Mouse (Mus musculus): ENCODE measurements at regions not wholly inside any gene's neighbourhood (a gene's known extent, or its start where the extent isn't known, plus 50 kb on each side); places are given as distances from the start of the nearest gene placed in this dataset.

- intact Hi-C loops (cut with DNase I): no loop called here
- no peak for DNase-seq (ENCODE audit: low spot score in 2 of 2)
Measured at GRCm38 (mm10) chr10:67427220-67427619, 108.1 kb upstream of the Egr2 start.

GRCm38 (mm10) chr10:67430805-67431204 is 104.5 kb upstream of the Egr2 start:
- DNase-seq (ENCODE audit: low spot score in 2 of 2): no peak
- intact Hi-C loops (cut with DNase I): no loop called here

- intact Hi-C loops (cut with DNase I): no loop called here
- no peak for DNase-seq (ENCODE audit: low spot score in 2 of 2)
Measured at GRCm38 (mm10) chr10:67439042-67439635, 96.1 kb upstream of the Egr2 start.

- no peak for DNase-seq (ENCODE audit: low spot score in 2 of 2)
- intact Hi-C loops (cut with DNase I): no loop called here
Measured at GRCm38 (mm10) chr10:67439844-67440243, 95.4 kb upstream of the Egr2 start.

GRCm38 (mm10) chr10:67441243-67441642 is 94.0 kb upstream of the Egr2 start:
- intact Hi-C loops (cut with DNase I): no loop called here
- peak in 1 of 2 experiments; percentile 6 for DNase-seq (ENCODE audit: low spot score in 2 of 2)

GRCm38 (mm10) chr10:67448875-67449274 is 86.4 kb upstream of the Egr2 start:
- DNase-seq (ENCODE audit: low spot score in 2 of 2): no peak
- intact Hi-C loops (cut with DNase I): no loop called here

GRCm38 (mm10) chr10:67454149-67454548 is 81.1 kb upstream of the Egr2 start:
- intact Hi-C loops (cut with DNase I): no loop called here
- DNase-seq (ENCODE audit: low spot score in 2 of 2): no peak

GRCm38 (mm10) chr10:67458447-67459272 is 76.6 kb upstream of the Egr2 start:
- DNase-seq (ENCODE audit: low spot score in 2 of 2): no peak
- intact Hi-C loops (cut with DNase I): no loop called here

GRCm38 (mm10) chr10:67461321-67461720 is 74.0 kb upstream of the Egr2 start:
- intact Hi-C loops (cut with DNase I): no loop called here
- no peak for DNase-seq (ENCODE audit: low spot score in 2 of 2)

GRCm38 (mm10) chr10:67461862-67462261 is 73.4 kb upstream of the Egr2 start:
- intact Hi-C loops (cut with DNase I): no loop called here
- DNase-seq (ENCODE audit: low spot score in 2 of 2): no peak

GRCm38 (mm10) chr10:67468724-67469123 is 66.6 kb upstream of the Egr2 start:
- no peak for DNase-seq (ENCODE audit: low spot score in 2 of 2)
- intact Hi-C loops (cut with DNase I): no loop called here

- no peak for DNase-seq (ENCODE audit: low spot score in 2 of 2)
- intact Hi-C loops (cut with DNase I): no loop called here
Measured at GRCm38 (mm10) chr10:67473016-67473415, 62.3 kb upstream of the Egr2 start.

- intact Hi-C loops (cut with DNase I): no loop called here
- no peak for DNase-seq (ENCODE audit: low spot score in 2 of 2)
Measured at GRCm38 (mm10) chr10:67474336-67474735, 60.9 kb upstream of the Egr2 start.

- DNase-seq (ENCODE audit: low spot score in 2 of 2): peak; percentile 63 to 65
- intact Hi-C loops (cut with DNase I): loop anchor here (2.0 kb wide), 1 partner anchor 55 kb away; no protein-coding TSS in a partner anchor
Measured at GRCm38 (mm10) chr10:67482268-67482667, 53.0 kb upstream of the Egr2 start.

GRCm38 (mm10) chr10:67483371-67483770 is 51.9 kb upstream of the Egr2 start:
- intact Hi-C loops (cut with DNase I): loop anchor here (2.0 kb wide), 1 partner anchor 53 kb away; no protein-coding TSS in a partner anchor
- DNase-seq (ENCODE audit: low spot score in 2 of 2): peak; percentile 18 to 29

- intact Hi-C loops (cut with DNase I): no loop called here
- no peak for DNase-seq (ENCODE audit: low spot score in 2 of 2)
Measured at GRCm38 (mm10) chr10:67484091-67484745, 51.1 kb upstream of the Egr2 start.
